Mouse (Mus musculus) myocyte (in vitro differentiated cells): Measurements from ENCODE around the gene Lrtm1. TPM values are rescaled to one million over a fixed set of nuclear protein-coding genes. Genes with fewer than 3 reads are reported as not detected.

Source experiments
- H3K27me3 ChIP-seq: one replicate; pipeline ENCODE4 v1.6.1; 2011; ENCODE audit not compliant: control insufficient read depth, insufficient read depth, insufficient read length
- H3K36me3 ChIP-seq: one replicate; pipeline ENCODE4 v1.6.1; 2011; ENCODE audit not compliant: control insufficient read depth, insufficient read depth
- H3K4me2 ChIP-seq: one replicate; pipeline ENCODE4 v1.6.1; 2011; ENCODE audit warnings: low read depth, control low read depth
- H3K4me3 ChIP-seq: one replicate; pipeline ENCODE4 v1.5.1; 2011; ENCODE audit warnings: mild to moderate bottlenecking, control low read depth, moderate library complexity
- H3K79me2 ChIP-seq: one replicate; pipeline ENCODE4 v1.6.1; 2011; ENCODE audit not compliant: control insufficient read depth, insufficient read depth
- H3ac ChIP-seq: one replicate; pipeline ENCODE4 v1.6.1; 2011; ENCODE audit not compliant: control insufficient read depth, insufficient read length
- CEBPB ChIP-seq: IDR thresholded peaks from 2 replicates; pipeline ENCODE4 v1.6.1; 2011; ENCODE audit warnings: mild to moderate bottlenecking, moderate library complexity; ENCODE audit not compliant: poor library complexity, insufficient read depth, severe bottlenecking
- E2F4 ChIP-seq: IDR thresholded peaks from one replicate; pipeline ENCODE4 v1.6.1; 2011; ENCODE audit warnings: mild to moderate bottlenecking, control low read depth, moderate library complexity; ENCODE audit not compliant: insufficient read depth
- MAX ChIP-seq: IDR thresholded peaks from one replicate; pipeline ENCODE4 v1.6.1; 2011; ENCODE audit warnings: low read depth, mild to moderate bottlenecking, control low read depth
- MYOD1 ChIP-seq, 3 experiments: IDR thresholded peaks; one replicate each; pipeline ENCODE4 v1.6.1; 2011; ENCODE audit warnings: control low read depth in 2 of 3, low read depth in 2 of 3, mild to moderate bottlenecking in 2 of 3, moderate library complexity in 1 of 3; ENCODE audit not compliant: insufficient read length in 2 of 3, control insufficient read depth in 1 of 3
- MYOG ChIP-seq, 3 experiments: IDR thresholded peaks; one replicate each; pipeline ENCODE4 v1.6.1; 2011; ENCODE audit warnings: control low read depth in 2 of 3, low read depth in 2 of 3, mild to moderate bottlenecking in 2 of 3; ENCODE audit not compliant: insufficient read length in 2 of 3, control insufficient read depth in 1 of 3, insufficient read depth in 1 of 3
- POLR2A ChIP-seq: IDR thresholded peaks from one replicate; pipeline ENCODE4 v1.6.1; 2011; ENCODE audit warnings: low read depth, mild to moderate bottlenecking, control low read depth, moderate library complexity; ENCODE audit not compliant: insufficient read length
- POLR2AphosphoS2 ChIP-seq: IDR thresholded peaks from one replicate; pipeline ENCODE4 v1.6.1; 2011; ENCODE audit warnings: low read depth, control low read depth; ENCODE audit not compliant: insufficient read length
- REST ChIP-seq: IDR thresholded peaks from one replicate; pipeline ENCODE4 v1.6.1; 2011; ENCODE audit warnings: mild to moderate bottlenecking, control low read depth, moderate library complexity; ENCODE audit not compliant: insufficient read depth, insufficient read length
- SRF ChIP-seq: IDR thresholded peaks from one replicate; pipeline ENCODE4 v1.6.1; 2011; ENCODE audit warnings: low read depth; ENCODE audit not compliant: control insufficient read depth, insufficient read length
- TCF12 ChIP-seq: IDR thresholded peaks from one replicate; pipeline ENCODE4 v1.6.1; 2011; ENCODE audit warnings: mild to moderate bottlenecking, control low read depth; ENCODE audit not compliant: poor library complexity, insufficient read depth, severe bottlenecking
- TCF3 ChIP-seq: IDR thresholded peaks from one replicate; pipeline ENCODE4 v1.6.1; 2011; ENCODE audit warnings: low read depth, control low read depth; ENCODE audit not compliant: insufficient read length
- USF1 ChIP-seq: IDR thresholded peaks from one replicate; pipeline ENCODE4 v1.6.1; 2011; ENCODE audit warnings: low read depth, mild to moderate bottlenecking, control low read depth, moderate library complexity
- polyA plus RNA-seq: library from polyadenylated mRNA; unstranded; fragments of >200 nt; fragmentation: generic; extraction: Trizol; gene quantifications from one replicate; pipeline ENCODE4 v1.2.1, GENCODE M21; 2012; ENCODE audit warnings: missing spikeins

The Lrtm1 gene
- 0.19 TPM for polyA plus RNA-seq

GRCm38 (mm10) chr14:29017883-29018282 is at the start of gene Lrtm1:
Gene Lrtm1 (plus strand): TSS chr14:29018208.
- Histone ChIP-seq H3K36me3 (no peaks in the 10 kb centered on the region), H3K79me2 (no peaks in the 10 kb centered on the region), H3K4me3 (no peak within 1 kb of the TSS), H3K27me3 (no peaks in the 10 kb centered on the region), H3K4me2 (no peak within 1 kb of the TSS), H3ac (no peak within 1 kb of the TSS)
- TF ChIP-seq MYOG (IDR thresholded peaks at IDR 0.05; ENCODE audit: control insufficient read depth in 1 of 3, insufficient read depth in 1 of 3, insufficient read length in 2 of 3, low read depth in 2 of 3) (peak in 1 of 3 experiments; percentile 6), CEBPB (peak; percentile 82), POLR2A (no peak)

- Histone ChIP-seq H3K4me3 (no peak overlapping the region), H3K36me3 (no peaks in the 10 kb centered on the region), H3K4me2 (no peak overlapping the region), H3ac (no peak overlapping the region), H3K79me2 (no peaks in the 10 kb centered on the region), H3K27me3 (no peaks in the 10 kb centered on the region)
- no peak for TF ChIP-seq SRF
- no peak for TF ChIP-seq TCF12
- TF ChIP-seq REST = no peak
- TF ChIP-seq E2F4 = no peak
- no peak for TF ChIP-seq MYOD1 (IDR thresholded peaks at IDR 0.05; ENCODE audit: control insufficient read depth in 1 of 3, insufficient read length in 2 of 3, low read depth in 2 of 3)
- no peak for TF ChIP-seq MAX
- no peak for TF ChIP-seq USF1
- TF ChIP-seq MYOG (IDR thresholded peaks at IDR 0.05; ENCODE audit: control insufficient read depth in 1 of 3, insufficient read depth in 1 of 3, insufficient read length in 2 of 3, low read depth in 2 of 3) = no peak
- TF ChIP-seq TCF3 = no peak
- TF ChIP-seq POLR2A = no peak
- no peak for TF ChIP-seq CEBPB
- TF ChIP-seq POLR2AphosphoS2 = no peak
Observed at GRCm38 (mm10) chr14:28969247-28969646, 48.8 kb upstream of the Lrtm1 start.

GRCm38 (mm10) chr14:28972620-28973019 is 45.4 kb upstream of the Lrtm1 start:
- no peak overlapping the region for H3K4me2 ChIP-seq
- H3K4me3 ChIP-seq = no peak overlapping the region
- H3K36me3 ChIP-seq = no peaks in the 10 kb centered on the region
- H3K79me2 ChIP-seq = no peaks in the 10 kb centered on the region
- no peak overlapping the region for H3ac ChIP-seq
- TF ChIP-seq SRF = no peak
- no peak for TF ChIP-seq USF1
- no peak for TF ChIP-seq E2F4
- no peak for TF ChIP-seq TCF12
- no peak for TF ChIP-seq POLR2A
- TF ChIP-seq REST = no peak
- TF ChIP-seq MAX = no peak
- TF ChIP-seq TCF3 = no peak
- no peak for TF ChIP-seq CEBPB
- TF ChIP-seq MYOD1 (IDR thresholded peaks at IDR 0.05; ENCODE audit: control insufficient read depth in 1 of 3, insufficient read length in 2 of 3, low read depth in 2 of 3) = no peak
- TF ChIP-seq POLR2AphosphoS2 = no peak
- TF ChIP-seq MYOG (IDR thresholded peaks at IDR 0.05; ENCODE audit: control insufficient read depth in 1 of 3, insufficient read depth in 1 of 3, insufficient read length in 2 of 3, low read depth in 2 of 3) = no peak
- H3K27me3 ChIP-seq = no peaks in the 10 kb centered on the region

- no peaks in the 10 kb centered on the region for H3K79me2 ChIP-seq
Observed at GRCm38 (mm10) chr14:28979230-28979629, 38.8 kb upstream of the Lrtm1 start.

GRCm38 (mm10) chr14:28980482-28980881 is 37.5 kb upstream of the Lrtm1 start:
- Histone ChIP-seq H3K79me2 (no peaks in the 10 kb centered on the region), H3K4me2 (no peak overlapping the region), H3K4me3 (no peak overlapping the region), H3ac (no peak overlapping the region), H3K36me3 (no peaks in the 10 kb centered on the region), H3K27me3 (no peaks in the 10 kb centered on the region)
- no peak for TF ChIP-seq TCF12

More at GRCm38 (mm10) chr14:28979230-28979629, 38.8 kb upstream of the Lrtm1 start:
- Histone ChIP-seq H3ac (no peak overlapping the region), H3K27me3 (no peaks in the 10 kb centered on the region), H3K4me2 (no peak overlapping the region), H3K36me3 (no peaks in the 10 kb centered on the region), H3K4me3 (no peak overlapping the region)
- no peak for TF ChIP-seq USF1
- no peak for TF ChIP-seq CEBPB

- Histone ChIP-seq H3K27me3 (no peaks in the 10 kb centered on the region), H3K36me3 (no peaks in the 10 kb centered on the region), H3K4me2 (no peak overlapping the region), H3ac (no peak overlapping the region), H3K79me2 (no peaks in the 10 kb centered on the region), H3K4me3 (no peak overlapping the region)
- TF ChIP-seq MYOG (IDR thresholded peaks at IDR 0.05; ENCODE audit: control insufficient read depth in 1 of 3, insufficient read depth in 1 of 3, insufficient read length in 2 of 3, low read depth in 2 of 3) (no peak), MAX (no peak), REST (no peak), USF1 (no peak), MYOD1 (IDR thresholded peaks at IDR 0.05; ENCODE audit: control insufficient read depth in 1 of 3, insufficient read length in 2 of 3, low read depth in 2 of 3) (no peak), TCF3 (no peak), E2F4 (no peak), TCF12 (no peak), CEBPB (no peak), SRF (no peak), POLR2AphosphoS2 (no peak), POLR2A (no peak)
Observed at GRCm38 (mm10) chr14:28984276-28984675, 33.7 kb upstream of the Lrtm1 start.
